Mouse (Mus musculus) frontal cortex, postnatal 36 days (tissue): ENCODE measurements around the gene Armt1.
"Not testable (repeated sequence)": the region's sequence is repeated elsewhere in the genome, so short reads cannot be mapped to it uniquely, and the experiment has no call there.

Experiments used
- DNase-seq, 2 experiments: peaks; one replicate each; pipeline ENCODE4 v3.0.0; 2022; ENCODE audit warnings: low spot score in 2 of 2

Gene Armt1

GRCm38 (mm10) chr10:4433871-4434270 lies 1.6 kb downstream of the Armt1 start:
- DNase-seq, result not testable (repeated sequence)

GRCm38 (mm10) chr10:4435416-4435815 lies 3.1 kb downstream of the Armt1 start:
- DNase-seq, result no peak

- DNase-seq, result no peak
Observed at GRCm38 (mm10) chr10:4456409-4456808, 24.1 kb downstream of the Armt1 start.

- DNase-seq, result no peak
Observed at GRCm38 (mm10) chr10:4460201-4460600, 27.9 kb downstream of the Armt1 start.

GRCm38 (mm10) chr10:4465799-4466198 lies 33.5 kb downstream of the Armt1 start:
- DNase-seq, result no peak

GRCm38 (mm10) chr10:4469406-4469805 lies 37.1 kb downstream of the Armt1 start:
- no peak for DNase-seq

- DNase-seq, result no peak
Observed at GRCm38 (mm10) chr10:4473591-4473993, 41.3 kb downstream of the Armt1 start.

GRCm38 (mm10) chr10:4475431-4475830 lies 43.2 kb downstream of the Armt1 start:
- DNase-seq, result no peak

- DNase-seq, result no peak
Observed at GRCm38 (mm10) chr10:4476604-4477003, 44.3 kb downstream of the Armt1 start.

- no peak for DNase-seq
Observed at GRCm38 (mm10) chr10:4480929-4481328, 48.7 kb downstream of the Armt1 start.

- no peak for DNase-seq
Observed at GRCm38 (mm10) chr10:4481695-4482094, 49.4 kb downstream of the Armt1 start.

GRCm38 (mm10) chr10:4482355-4482754 lies 50.1 kb downstream of the Armt1 start, which contains the start of gene Ccdc170:
Gene Ccdc170, plus strand, starts transcription at chr10:4482502.
- no peak for DNase-seq

- no peak for DNase-seq
Observed at GRCm38 (mm10) chr10:4483848-4484247, 51.6 kb downstream of the Armt1 start.

GRCm38 (mm10) chr10:4484986-4485385 lies 52.7 kb downstream of the Armt1 start:
- no peak for DNase-seq

- DNase-seq, result no peak
Observed at GRCm38 (mm10) chr10:4489865-4490264, 57.6 kb downstream of the Armt1 start.

GRCm38 (mm10) chr10:4491281-4491680 lies 59.0 kb downstream of the Armt1 start:
- no peak for DNase-seq

GRCm38 (mm10) chr10:4492045-4492444 lies 59.8 kb downstream of the Armt1 start:
- DNase-seq, result no peak

- no peak for DNase-seq
Observed at GRCm38 (mm10) chr10:4492909-4493308, 60.6 kb downstream of the Armt1 start.

- no peak for DNase-seq
Observed at GRCm38 (mm10) chr10:4503251-4503650, 71.0 kb downstream of the Armt1 start.
